Mouse (Mus musculus) megakaryocyte, embryonic 14.5 days (primary cell): Measurements from ENCODE around the gene Toe1. TPM values are rescaled to one million over a fixed set of nuclear protein-coding genes. Genes with fewer than 3 reads are reported as not detected.
A peak's percentile ranks its signal among the peaks of the same experiment; 100 is the strongest.
"Not testable (repeated sequence)": the region's sequence is repeated elsewhere in the genome, so short reads cannot be mapped to it uniquely, and the experiment has no call there.

Experiments used
- H3K27me3 ChIP-seq: replicated peaks from 2 replicates; pipeline ENCODE3; 2012; ENCODE audit warnings: inconsistent platforms
- H3K36me3 ChIP-seq: replicated peaks from 2 replicates; pipeline ENCODE3; 2012; ENCODE audit warnings: low read length, inconsistent platforms, mixed read lengths
- H3K4me1 ChIP-seq: 2 replicates; pipeline ENCODE4 v1.6.1; 2012; ENCODE audit warnings: inconsistent platforms
- H3K4me3 ChIP-seq: replicated peaks from 2 replicates; pipeline ENCODE3; 2012; ENCODE audit warnings: moderate library complexity, mild to moderate bottlenecking, inconsistent platforms
- H3K9me3 ChIP-seq: 2 replicates; pipeline ENCODE4 v1.6.1; 2012; ENCODE audit warnings: inconsistent platforms
- FLI1 ChIP-seq: IDR thresholded peaks from 2 replicates; pipeline ENCODE4 v1.6.1; 2012; ENCODE audit warnings: low read length, inconsistent platforms, mixed read lengths
- GATA1 ChIP-seq: IDR thresholded peaks from 3 replicates; pipeline ENCODE4 v1.6.1; 2012; ENCODE audit warnings: mixed read lengths, low read length, inconsistent platforms, borderline replicate concordance
- polyA plus RNA-seq: library from polyadenylated mRNA; stranded (reverse); fragments of >175 nt; gene quantifications from 2 replicates; pipeline ENCODE4 v1.2.3, GENCODE M21; 2012; ENCODE audit warnings: low replicate concordance; ENCODE audit not compliant: insufficient read depth

Gene Toe1
- 1.3 TPM in 1 of 2 replicates, not detected in the other for polyA plus RNA-seq

DNA sequence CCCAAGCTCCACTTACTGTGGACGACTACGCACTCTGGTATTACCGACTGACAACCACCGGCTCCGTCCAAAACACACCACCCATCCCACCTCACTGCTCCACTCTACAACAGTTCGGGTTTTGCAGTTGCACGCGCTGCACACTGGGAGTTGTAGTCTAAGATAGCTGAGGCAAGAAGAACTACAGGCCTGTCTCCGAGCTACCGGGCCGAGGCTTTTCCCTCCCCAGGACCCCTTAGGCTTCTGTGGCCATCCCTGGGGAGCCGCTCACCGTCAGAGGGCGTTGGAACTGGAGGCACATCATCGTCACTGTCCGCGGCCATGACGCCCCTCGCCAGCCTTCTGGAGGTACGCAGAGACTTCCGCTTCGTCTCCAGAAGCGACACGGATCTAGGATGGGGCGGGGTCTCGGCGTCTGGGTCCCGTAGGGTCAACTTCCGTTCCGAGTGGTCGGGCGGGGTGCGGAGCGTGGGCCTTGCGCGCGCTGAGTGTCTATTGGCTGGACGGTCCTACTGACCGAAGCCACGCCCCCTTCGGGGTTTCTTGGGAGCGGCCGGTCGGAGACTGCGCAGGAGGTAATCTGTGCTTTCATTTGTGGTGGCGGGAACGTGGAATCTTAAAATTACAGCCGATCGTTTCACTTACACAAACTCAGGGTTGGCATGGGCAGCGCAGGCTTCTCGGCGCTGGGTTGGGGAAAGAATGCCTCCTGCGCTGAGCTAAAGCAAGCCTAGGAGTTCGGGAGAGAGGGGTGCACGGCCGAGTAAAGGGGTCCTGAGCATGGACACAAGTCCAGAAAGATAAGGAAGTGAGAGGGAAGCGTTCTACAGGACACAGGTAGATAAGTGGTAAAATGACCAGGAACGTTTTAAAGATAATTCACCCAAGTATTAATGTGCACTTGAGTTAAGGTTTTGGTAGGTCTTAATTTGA lies at the start of gene Toe1, which contains the start of gene Mutyh:
Toe1 (minus strand) TSS at position 444 of the 933 bp plus-strand sequence.
Mutyh (plus strand) TSS at position 527 of the 933 bp plus-strand sequence.
- TF ChIP-seq GATA1 (no peak), FLI1 (0 out of 2 replicates have a peak, but pooled peaks have one; percentile 28)
- Histone ChIP-seq H3K9me3 (no peaks in the 10 kb centered on the region), H3K36me3 (peaks cover 39% of the 10 kb centered on the region), H3K27me3 (no peaks in the 10 kb centered on the region), H3K4me1 (peaks cover 28% of the 10 kb centered on the region), H3K4me3 (peak within 1 kb of the TSS; percentile 99)

DNA sequence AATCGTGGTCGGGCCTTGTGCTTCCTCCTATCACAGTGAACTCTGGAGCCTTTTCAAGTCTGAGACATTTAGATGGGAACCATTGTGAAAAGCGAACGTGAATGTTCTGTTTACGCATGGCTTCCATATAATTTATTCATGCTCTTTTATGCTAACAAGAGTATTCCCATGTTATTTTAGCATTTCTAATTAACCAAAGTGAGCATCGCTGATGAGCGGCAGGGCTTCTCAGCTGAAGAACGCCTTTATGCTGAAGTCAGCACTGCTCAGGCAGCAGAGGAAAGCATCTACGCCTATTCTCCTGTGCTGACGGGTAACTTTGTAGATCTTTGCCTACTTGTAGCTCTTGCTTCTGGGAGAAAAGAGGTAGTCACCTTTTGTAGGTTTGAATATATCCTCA lies 49.8 kb upstream of the Toe1 start:
- Histone ChIP-seq H3K27me3 (peaks cover 41% of the 10 kb centered on the region), H3K9me3 (no peaks in the 10 kb centered on the region), H3K4me3 (no peak overlapping the region), H3K36me3 (no peaks in the 10 kb centered on the region), H3K4me1 (peaks cover 3% of the 10 kb centered on the region; the same call in 1 of the 2 replicates)
- TF ChIP-seq GATA1 (no peak), FLI1 (no peak)

DNA sequence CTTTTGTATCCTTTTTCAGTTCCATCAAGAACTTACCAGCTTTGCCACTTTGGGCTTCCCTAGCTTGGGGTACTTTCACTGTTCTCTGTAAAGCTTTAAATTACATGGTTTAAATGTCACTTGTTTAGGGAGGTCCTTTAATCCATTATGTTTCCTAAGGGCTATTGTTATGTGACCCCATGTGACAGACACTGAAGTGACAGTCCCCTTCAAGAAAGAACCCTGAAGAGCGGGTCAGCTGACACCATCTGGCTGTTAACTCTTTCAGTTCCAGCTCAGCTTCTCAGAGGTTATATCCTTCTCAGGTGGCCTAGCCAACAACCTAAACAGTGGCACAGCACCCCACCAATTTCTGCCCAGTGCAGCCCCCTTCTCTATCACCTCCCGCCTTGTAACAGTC lies 46.8 kb upstream of the Toe1 start:
- H3K4me3 ChIP-seq: no peak overlapping the region
- no peaks in the 10 kb centered on the region for H3K9me3 ChIP-seq
- TF ChIP-seq GATA1 (no peak), FLI1 (no peak)
- H3K36me3 ChIP-seq: no peaks in the 10 kb centered on the region
- no peaks in the 10 kb centered on the region for H3K4me1 ChIP-seq
- H3K27me3 ChIP-seq: peaks cover 32% of the 10 kb centered on the region

DNA sequence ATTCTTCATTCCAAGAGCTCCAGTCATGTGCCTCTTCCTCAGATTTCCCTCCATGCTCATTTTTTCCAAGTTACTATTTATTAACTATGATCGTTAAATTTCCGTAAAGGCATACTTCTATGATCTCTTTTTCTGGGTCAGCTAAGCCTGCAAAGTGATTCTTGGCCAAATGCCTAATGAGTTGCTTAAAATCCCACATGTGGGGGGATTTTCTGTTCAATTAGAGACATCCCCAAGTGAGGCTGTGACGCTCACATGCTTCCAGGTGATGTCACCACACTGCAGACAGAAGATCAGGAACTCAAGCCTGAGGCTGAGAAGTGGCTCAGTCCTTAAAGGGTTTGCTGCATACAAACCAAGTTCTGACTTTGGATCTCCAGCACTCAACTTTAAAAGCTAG lies 42.5 kb upstream of the Toe1 start:
- Histone ChIP-seq H3K4me3 (no peak overlapping the region), H3K27me3 (peaks cover 32% of the 10 kb centered on the region), H3K36me3 (no peaks in the 10 kb centered on the region), H3K9me3 (no peaks in the 10 kb centered on the region), H3K4me1 (no peaks in the 10 kb centered on the region)
- TF ChIP-seq GATA1 (no peak), FLI1 (no peak)

DNA sequence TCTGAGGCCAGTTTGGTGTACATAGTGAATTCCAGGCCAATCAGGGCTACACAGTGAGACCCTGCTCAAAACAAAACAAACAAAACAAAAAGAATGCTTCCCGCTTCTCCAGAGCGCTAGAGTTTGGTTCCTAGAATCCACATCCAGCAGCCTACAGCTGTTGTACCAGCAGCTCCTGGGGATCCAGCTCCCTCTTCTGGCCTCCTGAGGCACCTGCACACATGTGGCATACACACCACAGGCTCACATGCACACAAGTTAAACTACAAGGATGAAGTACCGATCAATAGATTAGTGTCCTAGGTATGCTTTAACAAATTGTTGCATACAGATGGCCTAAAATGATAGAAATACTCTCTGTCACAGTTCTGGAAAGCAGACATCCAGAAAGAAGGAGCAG lies 36.9 kb upstream of the Toe1 start:
- Histone ChIP-seq H3K9me3 (peaks cover 13% of the 10 kb centered on the region), H3K27me3 (peaks cover 42% of the 10 kb centered on the region), H3K4me1 (peaks cover 2% of the 10 kb centered on the region; the same call in 1 of the 2 replicates), H3K4me3 (no peak overlapping the region), H3K36me3 (no peaks in the 10 kb centered on the region)
- TF ChIP-seq GATA1: no peak

DNA sequence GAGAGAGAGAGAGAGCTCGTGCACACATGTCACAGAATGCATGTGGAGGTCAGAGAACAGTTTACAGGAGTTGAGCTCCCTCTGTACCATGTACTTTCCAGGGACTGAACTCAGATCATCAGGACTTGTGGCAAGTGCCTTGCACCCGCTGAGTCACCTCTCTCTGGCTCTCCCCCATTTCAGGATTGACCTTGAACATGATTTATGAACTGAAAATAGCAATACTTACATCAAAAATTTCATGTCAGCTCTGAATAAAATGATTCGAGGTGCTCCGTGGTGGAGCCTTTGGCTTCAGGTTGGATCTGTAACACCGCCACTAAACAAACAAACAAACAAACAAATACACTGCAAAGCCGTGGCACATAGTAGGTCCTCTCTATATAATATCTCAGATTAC lies 33.4 kb upstream of the Toe1 start:
- Histone ChIP-seq H3K36me3 (no peaks in the 10 kb centered on the region), H3K4me1 (peaks cover 5% of the 10 kb centered on the region), H3K27me3 (peaks cover 41% of the 10 kb centered on the region), H3K4me3 (no peak overlapping the region), H3K9me3 (peaks cover 13% of the 10 kb centered on the region)
- TF ChIP-seq FLI1: no peak

DNA sequence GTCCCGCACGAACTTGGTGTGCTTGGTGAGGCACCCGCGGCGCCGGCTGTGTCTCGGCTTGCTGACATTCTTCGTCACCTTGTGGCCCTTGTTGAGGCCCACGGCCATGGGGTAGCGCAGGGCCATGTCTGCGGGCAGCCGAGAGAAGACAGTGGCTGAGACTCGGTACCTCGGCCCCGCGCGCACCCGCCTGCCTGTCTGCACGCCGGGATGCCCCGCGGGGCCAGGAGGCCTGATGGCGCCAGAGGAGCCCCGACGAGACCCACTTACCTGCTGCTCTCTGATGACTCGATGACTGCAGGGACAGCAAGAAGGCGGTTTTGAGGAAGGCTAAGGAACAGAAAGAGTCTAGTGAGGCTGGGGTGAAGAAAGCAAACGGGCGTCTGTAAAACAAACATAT lies 32.7 kb upstream of the Toe1 start:
- peaks cover 13% of the 10 kb centered on the region for H3K9me3 ChIP-seq
- peaks cover 42% of the 10 kb centered on the region for H3K27me3 ChIP-seq
- not testable (repeated sequence) for H3K4me1 ChIP-seq, H3K36me3 ChIP-seq, H3K4me3 ChIP-seq

DNA sequence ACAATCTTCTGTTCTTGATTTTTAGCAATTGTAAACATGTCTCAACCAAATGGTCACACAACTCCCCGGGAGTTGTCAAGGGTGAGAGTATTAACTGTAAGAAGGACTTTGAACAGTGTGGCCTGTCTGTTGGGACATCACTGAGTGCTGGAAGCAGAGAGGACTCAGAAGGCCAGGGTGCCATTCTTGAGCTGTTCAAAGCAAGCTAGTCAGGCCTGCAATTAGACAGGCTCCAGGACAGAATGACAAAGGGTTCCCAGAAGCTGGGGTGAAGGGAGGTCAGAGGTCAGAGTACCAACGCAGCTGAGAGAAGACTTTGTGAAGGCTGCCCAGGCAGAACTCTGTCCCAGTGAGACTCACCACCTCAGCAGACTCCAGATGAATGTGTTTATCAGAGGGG lies 31.6 kb upstream of the Toe1 start:
- no peak for TF ChIP-seq FLI1
- no peak for TF ChIP-seq GATA1
- Histone ChIP-seq H3K9me3 (peaks cover 5% of the 10 kb centered on the region), H3K36me3 (no peaks in the 10 kb centered on the region), H3K4me3 (no peak overlapping the region), H3K27me3 (peaks cover 36% of the 10 kb centered on the region), H3K4me1 (peaks cover 10% of the 10 kb centered on the region)

DNA sequence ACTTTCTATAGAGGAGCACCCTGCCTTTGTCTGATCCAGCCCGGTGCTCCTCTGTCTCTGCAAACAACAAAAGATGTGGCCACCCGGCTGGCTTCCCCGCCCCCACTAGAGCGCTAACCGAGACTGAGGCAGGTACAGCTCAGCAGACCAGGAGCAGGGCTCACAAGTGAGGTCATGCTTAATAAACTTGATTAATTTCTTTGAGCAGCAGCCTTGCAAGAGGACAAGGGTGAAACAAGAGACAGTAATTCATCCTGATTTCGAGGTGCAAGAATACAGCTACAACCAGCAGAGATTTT lies 22.6 kb upstream of the Toe1 start:
- peaks cover 24% of the 10 kb centered on the region for H3K4me1 ChIP-seq
- H3K36me3 ChIP-seq: no peaks in the 10 kb centered on the region
- no peak overlapping the region for H3K4me3 ChIP-seq
- H3K27me3 ChIP-seq: peaks cover 10% of the 10 kb centered on the region
- no peaks in the 10 kb centered on the region for H3K9me3 ChIP-seq
- no peak for TF ChIP-seq GATA1
- no peak for TF ChIP-seq FLI1

DNA sequence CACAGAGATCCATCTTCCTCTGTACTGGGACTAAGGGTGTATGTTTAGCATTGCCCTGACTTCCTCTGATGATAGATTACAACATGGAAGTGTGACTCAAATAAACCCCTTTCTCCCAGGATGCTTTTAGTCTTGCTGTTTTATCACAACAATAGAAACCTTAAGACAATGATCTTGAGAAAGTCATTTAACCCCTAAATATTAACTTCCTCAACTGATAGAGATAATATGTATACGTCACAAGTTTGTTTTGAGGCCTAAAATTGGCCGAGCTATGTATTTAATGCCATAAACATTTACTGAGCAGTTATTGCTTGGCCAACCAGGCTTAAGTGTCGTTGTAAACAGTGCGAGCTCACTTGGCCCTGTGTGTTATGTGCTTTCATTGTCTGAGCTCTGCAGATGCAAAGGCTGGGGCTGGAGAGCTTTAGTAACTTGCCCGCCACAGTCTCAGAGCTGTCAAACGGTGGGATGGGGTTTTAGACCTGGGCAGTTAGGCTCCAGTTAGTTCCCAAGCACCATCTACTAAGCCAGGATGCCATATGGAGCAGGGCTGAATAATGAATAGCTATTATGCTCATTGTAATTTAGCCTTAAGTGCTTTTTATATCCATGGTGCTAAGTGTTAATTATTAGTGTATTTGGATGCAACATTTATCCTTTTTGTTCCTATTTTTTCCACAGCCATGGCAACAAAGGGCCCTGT lies 22.1 kb upstream of the Toe1 start:
- no peaks in the 10 kb centered on the region for H3K9me3 ChIP-seq
- TF ChIP-seq FLI1: no peak
- no peak for TF ChIP-seq GATA1
- peaks cover 27% of the 10 kb centered on the region for H3K4me1 ChIP-seq
- no peak overlapping the region for H3K4me3 ChIP-seq
- H3K27me3 ChIP-seq: peaks cover 10% of the 10 kb centered on the region
- H3K36me3 ChIP-seq: no peaks in the 10 kb centered on the region
